Mouse (Mus musculus): ENCODE results near the gene Ffar2. TPM values are rescaled to one million over a fixed set of nuclear protein-coding genes. Genes with fewer than 3 reads are reported as not detected.

Ffar2 gene
- total RNA-seq, 2 experiments from 2014 or later: 0.22 TPM; not detected in 1

- intact Hi-C loops (cut with DNase I): no loop called here
- no peak for DNase-seq (ENCODE audit: low spot score)
Measured at GRCm38 (mm10) chr7:30782658-30783057, 40.9 kb downstream of the Ffar2 start.

- intact Hi-C loops (cut with DNase I): no loop called here
- DNase-seq (ENCODE audit: low spot score): no peak
Measured at GRCm38 (mm10) chr7:30781792-30782191, 41.8 kb downstream of the Ffar2 start.

- no peak for DNase-seq (ENCODE audit: low spot score)
- intact Hi-C loops (cut with DNase I): no loop called here
Measured at GRCm38 (mm10) chr7:30777911-30778310, 45.7 kb downstream of the Ffar2 start.

GRCm38 (mm10) chr7:30777081-30777579 lies 46.4 kb downstream of the Ffar2 start:
- intact Hi-C loops (cut with DNase I): no loop called here
- no peak for DNase-seq (ENCODE audit: low spot score)

GRCm38 (mm10) chr7:30776104-30776503 lies 47.5 kb downstream of the Ffar2 start:
- no peak for DNase-seq (ENCODE audit: low spot score)
- intact Hi-C loops (cut with DNase I): no loop called here

- no peak for DNase-seq (ENCODE audit: low spot score)
- intact Hi-C loops (cut with DNase I): no loop called here
Measured at GRCm38 (mm10) chr7:30769236-30769635, 54.3 kb downstream of the Ffar2 start.

Other genes with a start within 250 kb of the Ffar2 start
- gene Kmt2b, start 235.0 kb downstream of the Ffar2 start, total RNA-seq (2021): 10 to 100 TPM; 17.5 to 22.7 TPM
- not detected for gene Zbtb32, start 224.9 kb downstream of the Ffar2 start, total RNA-seq (2021)
- gene Upk1a, start 210.9 kb downstream of the Ffar2 start, total RNA-seq (2021): under 1 TPM in 1 of 2 experiments, not detected in 1; 0.52 TPM
- 1,000 to 10,000 TPM; 4,579 to 4,828 TPM for gene Cox6b1, start 197.6 kb downstream of the Ffar2 start, total RNA-seq (2021)
- not detected for gene Etv2, start 187.9 kb downstream of the Ffar2 start, total RNA-seq (2021)
- 10 to 100 TPM; 49.9 to 53.9 TPM for gene Rbm42, start 173.5 kb downstream of the Ffar2 start, total RNA-seq (2021)
- gene Haus5, start 158.8 kb downstream of the Ffar2 start, total RNA-seq (2021): 1 to 10 TPM; 4.3 TPM
- gene Pmis2, start 152.2 kb downstream of the Ffar2 start, total RNA-seq (2021): under 1 TPM in 1 of 2 experiments, not detected in 1; 0.65 TPM
- not detected for gene 2200002J24Rik, start 124.8 kb downstream of the Ffar2 start, total RNA-seq (2021)
- gene Atp4a, start 111.6 kb downstream of the Ffar2 start, total RNA-seq (2021): not detected
- 100 to 1,000 TPM; 269 to 278 TPM for gene Tmem147, start 94.2 kb downstream of the Ffar2 start, total RNA-seq (2021)
- not detected for gene Gapdhs, start 80.1 kb downstream of the Ffar2 start, total RNA-seq (2021)
- gene Sbsn, start 72.3 kb downstream of the Ffar2 start, total RNA-seq (2021): 1 to 10 TPM; 2.3 to 5.5 TPM
- 1 to 10 TPM; 3.6 to 6.6 TPM for gene Dmkn, start 60.0 kb downstream of the Ffar2 start, total RNA-seq (2021)
- gene Krtdap, start 35.9 kb downstream of the Ffar2 start, total RNA-seq (2021): not detected
- not detected for gene Ffar3, start 32.4 kb upstream of the Ffar2 start, total RNA-seq (2021)
- gene Ffar1, start 37.8 kb upstream of the Ffar2 start, total RNA-seq (2021): not detected
- gene Cd22, start 56.6 kb upstream of the Ffar2 start, total RNA-seq (2021): 1 to 10 TPM in 1 of 2 experiments, under 1 TPM in 1; 0.78 to 1.4 TPM
- under 1 TPM in 1 of 2 experiments, not detected in 1; 0.36 TPM for gene Mag, start 91.1 kb upstream of the Ffar2 start, total RNA-seq (2021)
- gene Hamp2, start 100.9 kb upstream of the Ffar2 start, total RNA-seq (2021): 1 to 10 TPM; 6.5 to 9.5 TPM
- 10 to 100 TPM; 16.8 to 34.4 TPM for gene Hamp, start 120.3 kb upstream of the Ffar2 start, total RNA-seq (2021)
- 100 to 1,000 TPM; 103 to 121 TPM for gene Usf2, start 133.0 kb upstream of the Ffar2 start, total RNA-seq (2021)
- gene Lsr, start 149.7 kb upstream of the Ffar2 start, total RNA-seq (2021): 1 to 10 TPM; 4.3 to 5.6 TPM
- under 1 TPM in 1 of 2 experiments, not detected in 1; 0.29 TPM for gene Fam187b, start 150.0 kb upstream of the Ffar2 start, total RNA-seq (2021)
- gene Fxyd5, start 218.7 kb upstream of the Ffar2 start, total RNA-seq (2021): 10 to 100 TPM; 26.1 to 31.0 TPM
- gene Fxyd7, start 227.7 kb upstream of the Ffar2 start, total RNA-seq (2021): 1 to 10 TPM in 1 of 2 experiments, under 1 TPM in 1; 0.70 to 1.3 TPM
- gene Fxyd1, start 233.4 kb upstream of the Ffar2 start, total RNA-seq (2021): 100 to 1,000 TPM; 861 to 862 TPM
- gene Lgi4, start 235.6 kb upstream of the Ffar2 start, total RNA-seq (2021): 1 to 10 TPM; 2.6 to 4.8 TPM